Mouse (Mus musculus): ENCODE measurements around the gene AL607142.1. TPM values are rescaled to one million over a fixed set of nuclear protein-coding genes. Genes with fewer than 3 reads are reported as not detected.

The AL607142.1 gene
- total and polyA plus RNA-seq, 2 experiments from 2014 or later: not detected

GRCm38 (mm10) chr4:120128033-120128432 lies 63.2 kb downstream of the AL607142.1 start:
- no peak for ATAC-seq (ENCODE audit: low FRiP score)
- Histone ChIP-seq H3K27me3 (ENCODE audit: insufficient read depth, low read length) (no peaks in the 10 kb centered on the region), H3K4me3 (ENCODE audit: low read depth, low read length) (no peak overlapping the region), H3K27ac (ENCODE audit: low read depth, low read length) (no peak overlapping the region), H3K4me2 (ENCODE audit: low read depth, low read length, poor library complexity, severe bottlenecking) (no peak overlapping the region), H3K9ac (replicated peaks; ENCODE audit: low read length, poor library complexity, severe bottlenecking) (no peak overlapping the region), H3K4me1 (ENCODE audit: insufficient read depth, low read length) (no peaks in the 10 kb centered on the region), H3K36me3 (ENCODE audit: insufficient read depth, low read length) (peaks cover 12% of the 10 kb centered on the region; the same call in 1 of the 2 replicates), H3K9me3 (ENCODE audit: low read length) (no peaks in the 10 kb centered on the region)
- 82% methylated on average over 4 of the region's 4 CpGs for WGBS
- TF ChIP-seq CTCF (IDR thresholded peaks at IDR 0.05): no peak
- peak; percentile 66 for DNase-seq (ENCODE audit: low spot score)

- Histone ChIP-seq H3K36me3 (ENCODE audit: insufficient read depth, low read length) (peaks cover 16% of the 10 kb centered on the region), H3K27me3 (ENCODE audit: insufficient read depth, low read length) (no peaks in the 10 kb centered on the region), H3K4me3 (ENCODE audit: low read depth, low read length) (no peak overlapping the region), H3K4me2 (ENCODE audit: low read depth, low read length, poor library complexity, severe bottlenecking) (no peak overlapping the region), H3K9ac (replicated peaks; ENCODE audit: low read length, poor library complexity, severe bottlenecking) (no peak overlapping the region), H3K4me1 (ENCODE audit: insufficient read depth, low read length) (no peaks in the 10 kb centered on the region), H3K27ac (ENCODE audit: low read depth, low read length) (no peak overlapping the region), H3K9me3 (ENCODE audit: low read length) (no peaks in the 10 kb centered on the region)
- DNase-seq (ENCODE audit: low spot score) (peak; percentile 88), ATAC-seq (ENCODE audit: low FRiP score) (peak; percentile 76)
- peak; percentile 96 for TF ChIP-seq CTCF (IDR thresholded peaks at IDR 0.05)
- WGBS: 42% methylated on average over 4 of the region's 4 CpGs
These were observed 64.6 kb downstream of the AL607142.1 start for GRCm38 (mm10) chr4:120129233-120129885.

- H3K9ac ChIP-seq (replicated peaks; ENCODE audit: low read length, poor library complexity, severe bottlenecking): no peak overlapping the region
- peaks cover 16% of the 10 kb centered on the region for H3K36me3 ChIP-seq (ENCODE audit: insufficient read depth, low read length)
- H3K4me3 ChIP-seq (ENCODE audit: low read depth, low read length): no peak overlapping the region
- no peak for DNase-seq (ENCODE audit: low spot score)
- no peaks in the 10 kb centered on the region for H3K9me3 ChIP-seq (ENCODE audit: low read length)
- H3K4me1 ChIP-seq (ENCODE audit: insufficient read depth, low read length): no peaks in the 10 kb centered on the region
- no peak for TF ChIP-seq CTCF (IDR thresholded peaks at IDR 0.05)
- WGBS: 78% methylated on average over 4 of the region's 4 CpGs
- no peak overlapping the region for H3K27ac ChIP-seq (ENCODE audit: low read depth, low read length)
- no peak overlapping the region for H3K4me2 ChIP-seq (ENCODE audit: low read depth, low read length, poor library complexity, severe bottlenecking)
- H3K27me3 ChIP-seq (ENCODE audit: insufficient read depth, low read length): no peaks in the 10 kb centered on the region
- ATAC-seq (ENCODE audit: low FRiP score): no peak
These were observed 66.1 kb downstream of the AL607142.1 start for GRCm38 (mm10) chr4:120130926-120131325.

- ATAC-seq (ENCODE audit: low FRiP score): no peak
- peak; percentile 76 for DNase-seq (ENCODE audit: low spot score)
- no peak overlapping the region for H3K4me3 ChIP-seq (ENCODE audit: low read depth, low read length)
- H3K9me3 ChIP-seq (ENCODE audit: low read length): no peaks in the 10 kb centered on the region
- no peaks in the 10 kb centered on the region for H3K27me3 ChIP-seq (ENCODE audit: insufficient read depth, low read length)
- peaks cover 16% of the 10 kb centered on the region for H3K36me3 ChIP-seq (ENCODE audit: insufficient read depth, low read length)
- 77% methylated on average over 24 of the region's 24 CpGs for WGBS
- no peaks in the 10 kb centered on the region for H3K4me1 ChIP-seq (ENCODE audit: insufficient read depth, low read length)
- H3K4me2 ChIP-seq (ENCODE audit: low read depth, low read length, poor library complexity, severe bottlenecking): no peak overlapping the region
- H3K9ac ChIP-seq (replicated peaks; ENCODE audit: low read length, poor library complexity, severe bottlenecking): no peak overlapping the region
- no peak for TF ChIP-seq CTCF (IDR thresholded peaks at IDR 0.05)
- H3K27ac ChIP-seq (ENCODE audit: low read depth, low read length): no peak overlapping the region
These were observed 66.8 kb downstream of the AL607142.1 start for GRCm38 (mm10) chr4:120131441-120132220.

GRCm38 (mm10) chr4:120134223-120134622 lies 69.4 kb downstream of the AL607142.1 start:
- Histone ChIP-seq H3K4me1 (ENCODE audit: insufficient read depth, low read length) (no peaks in the 10 kb centered on the region), H3K9me3 (ENCODE audit: low read length) (no peaks in the 10 kb centered on the region), H3K4me2 (ENCODE audit: low read depth, low read length, poor library complexity, severe bottlenecking) (no peak overlapping the region), H3K36me3 (ENCODE audit: insufficient read depth, low read length) (peaks cover 13% of the 10 kb centered on the region), H3K27me3 (ENCODE audit: insufficient read depth, low read length) (no peaks in the 10 kb centered on the region), H3K9ac (replicated peaks; ENCODE audit: low read length, poor library complexity, severe bottlenecking) (no peak overlapping the region), H3K4me3 (ENCODE audit: low read depth, low read length) (no peak overlapping the region), H3K27ac (ENCODE audit: low read depth, low read length) (no peak overlapping the region)
- ATAC-seq (ENCODE audit: low FRiP score) (no peak), DNase-seq (ENCODE audit: low spot score) (no peak)
- TF ChIP-seq CTCF (IDR thresholded peaks at IDR 0.05): no peak
- 71% methylated on average over 6 of the region's 6 CpGs for WGBS

- DNase-seq (ENCODE audit: low spot score): no peak
These were observed 77.0 kb downstream of the AL607142.1 start for GRCm38 (mm10) chr4:120141810-120142209.

More at GRCm38 (mm10) chr4:120141810-120142209, 77.0 kb downstream of the AL607142.1 start:
- ATAC-seq (ENCODE audit: low FRiP score): no peak
- H3K4me3 ChIP-seq (ENCODE audit: low read depth, low read length): no peak overlapping the region
- H3K36me3 ChIP-seq (ENCODE audit: insufficient read depth, low read length): no peaks in the 10 kb centered on the region
- no peak for TF ChIP-seq CTCF (IDR thresholded peaks at IDR 0.05)
- H3K9me3 ChIP-seq (ENCODE audit: low read length): no peaks in the 10 kb centered on the region
- no peaks in the 10 kb centered on the region for H3K27me3 ChIP-seq (ENCODE audit: insufficient read depth, low read length)
- 80% methylated on average over 1 of the region's 1 CpGs for WGBS
- H3K4me2 ChIP-seq (ENCODE audit: low read depth, low read length, poor library complexity, severe bottlenecking): no peak overlapping the region
- no peak overlapping the region for H3K9ac ChIP-seq (replicated peaks; ENCODE audit: low read length, poor library complexity, severe bottlenecking)
- no peaks in the 10 kb centered on the region for H3K4me1 ChIP-seq (ENCODE audit: insufficient read depth, low read length)
- no peak overlapping the region for H3K27ac ChIP-seq (ENCODE audit: low read depth, low read length)

All from midbrain, postnatal 0 days (tissue).